Comparison of ENCODE assay signal across 12 mouse cellular contexts in the genomic region with DNA sequence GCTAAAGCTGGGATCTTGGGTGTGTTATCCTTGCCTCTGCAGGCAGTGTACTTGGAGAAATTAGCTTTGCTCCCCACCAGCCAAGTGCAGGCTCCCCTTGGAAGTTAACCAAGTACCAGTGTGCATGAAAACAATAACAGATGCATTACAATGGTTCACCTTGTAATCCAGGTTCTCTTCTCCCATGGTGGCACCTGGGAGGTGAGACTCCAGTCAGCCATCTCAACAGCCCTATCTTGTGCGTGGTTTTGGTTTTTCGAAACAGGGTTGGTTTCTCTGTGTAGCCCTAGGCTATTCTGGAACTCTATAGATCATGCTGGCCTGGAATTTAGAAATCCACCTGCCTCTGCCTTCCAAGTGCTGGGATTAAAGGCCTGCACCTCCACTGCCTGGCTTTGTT. TPM values are rescaled to one million over a fixed set of nuclear protein-coding genes. Genes with fewer than 3 reads are reported as not detected.
DNase-seq lines count a peak whose midpoint lies in the region; ATAC-seq and TF ChIP-seq lines count a peak whose summit lies in the region.
"Had no signal": no experiment of that assay in that cellular context is flagged by ENCODE, and none has a peak within 500 bp of the region (broad histone marks: within the 10 kb centered on the region; RNA-seq: fewer than 3 reads in every experiment).

No protein-coding gene starts in this region.

- H3K9ac ChIP-seq in forebrain, embryonic 11.5 days (ENCODE audit: low read length), result no peak overlapping the region
- no peak overlapping the region for H3K9ac ChIP-seq in forebrain, postnatal 0 days
- no peak overlapping the region for H3K9ac ChIP-seq in stomach, embryonic 16.5 days (ENCODE audit: low read length)
- H3K9ac ChIP-seq in hindbrain, embryonic 14.5 days, result no peak overlapping the region
- H3K9ac ChIP-seq: embryonic facial prominence, embryonic 13.5 days; limb, embryonic 15.5 days had no signal

- ATAC-seq in forebrain, embryonic 11.5 days (replicated peaks; ENCODE audit: low FRiP score), result no peak
- no peak for ATAC-seq in forebrain, postnatal 0 days
- ATAC-seq in megakaryocyte, adult 5-6 weeks (ENCODE audit: poor library complexity, severe bottlenecking), result no peak
- ATAC-seq in stomach, embryonic 16.5 days (ENCODE audit: insufficient read depth, low FRiP score), result no peak
- ATAC-seq in hindbrain, embryonic 14.5 days (ENCODE audit: low FRiP score), result no peak
- ATAC-seq: hindbrain, postnatal 0 days; midbrain, embryonic 16.5 days had no signal

- H3K4me1 ChIP-seq in forebrain, embryonic 11.5 days (replicated peaks; ENCODE audit: control insufficient read depth, insufficient read depth, low read length), result peaks cover 11% of the 10 kb centered on the region
- peaks cover 20% of the 10 kb centered on the region for H3K4me1 ChIP-seq in forebrain, postnatal 0 days (ENCODE audit: insufficient read depth)
- H3K4me1 ChIP-seq in megakaryocyte, embryonic 14.5 days, result peaks cover 68% of the 10 kb centered on the region
- H3K4me1 ChIP-seq in stomach, embryonic 16.5 days (ENCODE audit: control insufficient read depth, insufficient read depth, low read length), result peaks cover 63% of the 10 kb centered on the region
- H3K4me1 ChIP-seq in hindbrain, embryonic 14.5 days (replicated peaks; ENCODE audit: control insufficient read depth, insufficient read depth, low read length), result peaks cover 48% of the 10 kb centered on the region
- peaks cover 69% of the 10 kb centered on the region for H3K4me1 ChIP-seq in hindbrain, embryonic 10.5 days (replicated peaks)

- TF ChIP-seq CTCF in forebrain, postnatal 0 days (IDR thresholded peaks at IDR 0.05; ENCODE audit: low read depth), result no peak

- H3K27ac ChIP-seq in forebrain, embryonic 11.5 days (ENCODE audit: low read depth, low read length), result no peak overlapping the region
- H3K27ac ChIP-seq in forebrain, postnatal 0 days (ENCODE audit: low read depth, low read length), result no peak overlapping the region
- peak overlapping the region; percentile 96; the same call in 1 of the 2 replicates for H3K27ac ChIP-seq in stomach, embryonic 16.5 days (ENCODE audit: low read length)
- no peak overlapping the region for H3K27ac ChIP-seq in hindbrain, embryonic 14.5 days
- H3K27ac ChIP-seq in hindbrain, embryonic 10.5 days, result no peak overlapping the region
- H3K27ac ChIP-seq: embryonic facial prominence, embryonic 13.5 days; hindbrain, postnatal 0 days; limb, embryonic 15.5 days had no signal

- H3K9me3 ChIP-seq in forebrain, embryonic 11.5 days (ENCODE audit: control insufficient read depth, low read length), result no peaks in the 10 kb centered on the region
- H3K9me3 ChIP-seq in forebrain, postnatal 0 days (ENCODE audit: low read length), result no peaks in the 10 kb centered on the region
- H3K9me3 ChIP-seq in megakaryocyte, embryonic 14.5 days, result no peaks in the 10 kb centered on the region
- no peaks in the 10 kb centered on the region for H3K9me3 ChIP-seq in stomach, embryonic 16.5 days (replicated peaks; ENCODE audit: control insufficient read depth, low read length)
- no peaks in the 10 kb centered on the region for H3K9me3 ChIP-seq in hindbrain, embryonic 14.5 days (ENCODE audit: control insufficient read depth, low read length)
- no peaks in the 10 kb centered on the region for H3K9me3 ChIP-seq in hindbrain, embryonic 10.5 days
- H3K9me3 ChIP-seq: embryonic facial prominence, embryonic 13.5 days; limb, embryonic 15.5 days had no signal

- WGBS in forebrain, embryonic 11.5 days, result 84% methylated on average over 2 of the region's 2 CpGs
- 93% methylated on average over 2 of the region's 2 CpGs for WGBS in forebrain, postnatal 0 days
- WGBS in stomach, embryonic 16.5 days, result 81% methylated on average over 2 of the region's 2 CpGs
- WGBS in hindbrain, embryonic 14.5 days, result 83% methylated on average over 2 of the region's 2 CpGs
- WGBS in hindbrain, embryonic 10.5 days, result 84% methylated on average over 2 of the region's 2 CpGs

- peaks cover 15% of the 10 kb centered on the region for H3K36me3 ChIP-seq in forebrain, embryonic 11.5 days (ENCODE audit: control insufficient read depth, insufficient read depth, low read length)
- peaks cover 30% of the 10 kb centered on the region for H3K36me3 ChIP-seq in forebrain, postnatal 0 days (ENCODE audit: insufficient read depth)
- peaks cover 80% of the 10 kb centered on the region for H3K36me3 ChIP-seq in megakaryocyte, embryonic 14.5 days (replicated peaks; ENCODE audit: low read length)
- peaks cover 23% of the 10 kb centered on the region for H3K36me3 ChIP-seq in stomach, embryonic 16.5 days (ENCODE audit: control insufficient read depth, insufficient read depth, low read length)
- peaks cover 54% of the 10 kb centered on the region for H3K36me3 ChIP-seq in hindbrain, embryonic 14.5 days (replicated peaks; ENCODE audit: control insufficient read depth, insufficient read depth)
- H3K36me3 ChIP-seq in hindbrain, embryonic 10.5 days, result peaks cover 74% of the 10 kb centered on the region

- H3K4me3 ChIP-seq in forebrain, embryonic 11.5 days (ENCODE audit: low read depth, low read length), result no peak overlapping the region
- H3K4me3 ChIP-seq in forebrain, postnatal 0 days (ENCODE audit: low read depth, low read length), result no peak overlapping the region
- peak overlapping the region; percentile 80 for H3K4me3 ChIP-seq in megakaryocyte, embryonic 14.5 days (replicated peaks)
- peak overlapping the region; percentile 4; the same call in 1 of the 2 replicates for H3K4me3 ChIP-seq in stomach, embryonic 16.5 days (replicated peaks; ENCODE audit: low read length)
- H3K4me3 ChIP-seq in hindbrain, embryonic 14.5 days (replicated peaks; ENCODE audit: low read length), result no peak overlapping the region
- no peak overlapping the region for H3K4me3 ChIP-seq in hindbrain, embryonic 10.5 days
- H3K4me3 ChIP-seq: embryonic facial prominence, embryonic 13.5 days; limb, embryonic 15.5 days had no signal

- DNase-seq in forebrain, embryonic 11.5 days (ENCODE audit: low spot score), result no peak
- DNase-seq in forebrain, postnatal 0 days, result no peak
- DNase-seq in heart, postnatal 4 days, result peak; percentile 7
- DNase-seq in hindbrain, embryonic 14.5 days (ENCODE audit: low spot score), result no peak
- no peak for DNase-seq in hindbrain, embryonic 10.5 days (ENCODE audit: low spot score)

- no peaks in the 10 kb centered on the region for H3K27me3 ChIP-seq in forebrain, embryonic 11.5 days (ENCODE audit: control insufficient read depth, insufficient read depth, low read length)
- no peaks in the 10 kb centered on the region for H3K27me3 ChIP-seq in forebrain, postnatal 0 days (ENCODE audit: insufficient read depth, low read length)
- H3K27me3 ChIP-seq in megakaryocyte, embryonic 14.5 days (replicated peaks), result no peaks in the 10 kb centered on the region
- H3K27me3 ChIP-seq in stomach, embryonic 16.5 days (ENCODE audit: control insufficient read depth, insufficient read depth, low read length), result no peaks in the 10 kb centered on the region
- H3K27me3 ChIP-seq in hindbrain, embryonic 14.5 days (ENCODE audit: control insufficient read depth, insufficient read depth, low read length), result no peaks in the 10 kb centered on the region
- no peaks in the 10 kb centered on the region for H3K27me3 ChIP-seq in hindbrain, embryonic 10.5 days (ENCODE audit: insufficient read depth, poor library complexity, severe bottlenecking)
- H3K27me3 ChIP-seq: embryonic facial prominence, embryonic 13.5 days; limb, embryonic 15.5 days had no signal

- 0 out of 2 replicates have a peak overlapping the region, but pooled peaks have one; percentile 11 for H3K4me2 ChIP-seq in forebrain, embryonic 11.5 days (ENCODE audit: low read depth, low read length, severe bottlenecking)
- no peak overlapping the region for H3K4me2 ChIP-seq in forebrain, postnatal 0 days (ENCODE audit: low read depth)
- peak overlapping the region; percentile 44; the same call in 1 of the 2 replicates for H3K4me2 ChIP-seq in stomach, embryonic 16.5 days (ENCODE audit: low read depth, low read length)
- no peak overlapping the region for H3K4me2 ChIP-seq in hindbrain, embryonic 14.5 days (replicated peaks)
- H3K4me2 ChIP-seq: limb, embryonic 15.5 days had no signal

RNA-seq across cellular contexts. Expression of a gene that starts 4.9 kb away (rescaled TPM):
- 66.8 and 69.9 TPM in 2 replicates for polyA plus RNA-seq in forebrain, embryonic 11.5 days (2014; fragmentation: Nextera tagmentation; extraction: Ambion mirVana)
- total RNA-seq in forebrain, postnatal 0 days (2014; rRNA removed), result 131 and 137 TPM in 2 replicates
- 42.9 and 46.6 TPM in 2 replicates for polyA plus RNA-seq in forebrain, postnatal 0 days (2015; fragmentation: Nextera tagmentation; extraction: Ambion mirVana)
- polyA plus RNA-seq in megakaryocyte, embryonic 14.5 days (2012; ENCODE audit: insufficient read depth, low replicate concordance), result 222 and 245 TPM in 2 replicates
- total RNA-seq in megakaryocyte, adult 5-6 weeks (2015), result 440 and 463 TPM in 2 replicates
- total RNA-seq in megakaryocyte, adult 5-6 weeks (2017), result 327 and 343 TPM in 2 replicates
- 100 to 1,000 TPM; 112 to 115 TPM for total RNA-seq in heart, postnatal 4 days (2021)
- polyA plus RNA-seq in stomach, embryonic 16.5 days (2015; fragmentation: Nextera tagmentation; extraction: Ambion mirVana), result 16.5 and 20.5 TPM in 2 replicates
- 60.3 and 72.3 TPM in 2 replicates for polyA plus RNA-seq in hindbrain, embryonic 14.5 days (2014; fragmentation: Nextera tagmentation; extraction: Ambion mirVana)
- 47.2 and 53.4 TPM in 2 replicates for polyA plus RNA-seq in hindbrain, embryonic 10.5 days (2016; fragmentation: Nextera tagmentation; extraction: Ambion mirVana)

RNA-seq across cellular contexts. Expression of a gene that starts 24.2 kb away (rescaled TPM):
- 0.64 and 1.6 TPM in 2 replicates for polyA plus RNA-seq in forebrain, embryonic 11.5 days (2014; fragmentation: Nextera tagmentation; extraction: Ambion mirVana)
- total RNA-seq in forebrain, postnatal 0 days (2014; rRNA removed), result 0.81 and 1.8 TPM in 2 replicates
- polyA plus RNA-seq in forebrain, postnatal 0 days (2015; fragmentation: Nextera tagmentation; extraction: Ambion mirVana), result 0.67 and 2.0 TPM in 2 replicates
- 0.83 TPM in 1 of 2 replicates, not detected in the other for polyA plus RNA-seq in megakaryocyte, embryonic 14.5 days (2012; ENCODE audit: insufficient read depth, low replicate concordance)
- total RNA-seq in megakaryocyte, adult 5-6 weeks (2015), result 0.85 and 1.3 TPM in 2 replicates
- total RNA-seq in megakaryocyte, adult 5-6 weeks (2017), result 0.59 and 0.77 TPM in 2 replicates
- 10 to 100 TPM; 13.5 to 14.6 TPM for total RNA-seq in heart, postnatal 4 days (2021)
- 13.3 and 20.5 TPM in 2 replicates for polyA plus RNA-seq in stomach, embryonic 16.5 days (2015; fragmentation: Nextera tagmentation; extraction: Ambion mirVana)
- 0.35 and 1.3 TPM in 2 replicates for polyA plus RNA-seq in hindbrain, embryonic 14.5 days (2014; fragmentation: Nextera tagmentation; extraction: Ambion mirVana)
- polyA plus RNA-seq in hindbrain, embryonic 10.5 days (2016; fragmentation: Nextera tagmentation; extraction: Ambion mirVana), result 0.73 and 0.86 TPM in 2 replicates

RNA-seq across cellular contexts. Expression of a gene that starts 38.7 kb away (rescaled TPM):
- polyA plus RNA-seq in forebrain, embryonic 11.5 days (2014; fragmentation: Nextera tagmentation; extraction: Ambion mirVana), result 85.1 and 94.3 TPM in 2 replicates
- 140 and 146 TPM in 2 replicates for total RNA-seq in forebrain, postnatal 0 days (2014; rRNA removed)
- polyA plus RNA-seq in forebrain, postnatal 0 days (2015; fragmentation: Nextera tagmentation; extraction: Ambion mirVana), result 145 and 151 TPM in 2 replicates
- 21.1 and 41.0 TPM in 2 replicates for polyA plus RNA-seq in megakaryocyte, embryonic 14.5 days (2012; ENCODE audit: insufficient read depth, low replicate concordance)
- total RNA-seq in megakaryocyte, adult 5-6 weeks (2015), result 54.7 and 64.2 TPM in 2 replicates
- total RNA-seq in megakaryocyte, adult 5-6 weeks (2017), result 94.3 and 94.8 TPM in 2 replicates
- total RNA-seq in heart, postnatal 4 days (2021), result 10 to 100 TPM; 49.2 to 50.5 TPM
- polyA plus RNA-seq in stomach, embryonic 16.5 days (2015; fragmentation: Nextera tagmentation; extraction: Ambion mirVana), result 70.3 and 73.0 TPM in 2 replicates
- polyA plus RNA-seq in hindbrain, embryonic 14.5 days (2014; fragmentation: Nextera tagmentation; extraction: Ambion mirVana), result 95.1 and 102 TPM in 2 replicates
- polyA plus RNA-seq in hindbrain, embryonic 10.5 days (2016; fragmentation: Nextera tagmentation; extraction: Ambion mirVana), result 84.8 and 89.9 TPM in 2 replicates

Comparison
In these comparisons a context has a peak if more than half of its experiments do, and no peak if none do; other contexts are left out.
1. H3K4me2 ChIP-seq: peak in forebrain, embryonic 11.5 days (single experiment) and stomach, embryonic 16.5 days (single experiment); none in forebrain, postnatal 0 days (single experiment) and hindbrain, embryonic 14.5 days (single experiment).
2. H3K4me3 ChIP-seq: peak in megakaryocyte, embryonic 14.5 days (single experiment) and stomach, embryonic 16.5 days (single experiment); none in forebrain, embryonic 11.5 days (single experiment), forebrain, postnatal 0 days (single experiment), hindbrain, embryonic 14.5 days (single experiment) and hindbrain, embryonic 10.5 days (single experiment).